Mouse (Mus musculus) limb, embryonic 11.5 days (tissue): ENCODE results near the gene Edn3. TPM values are rescaled to one million over a fixed set of nuclear protein-coding genes. Genes with fewer than 3 reads are reported as not detected.
A peak's percentile ranks its signal among the peaks of the same experiment; 100 is the strongest.

Experiments
- ATAC-seq: fragments of 200-750 bp; cut with Nextera tagmentation; 2 replicates; pipeline ENCODE4 v1.8.0; 2017; ENCODE audit warnings: low read depth; ENCODE audit not compliant: insufficient number of reproducible peaks, low FRiP score, low TSS enrichment
- DNase-seq: peaks from one replicate; pipeline ENCODE4 v3.0.0-alpha.2; 2015; ENCODE audit warnings: low spot score
- H3K27ac ChIP-seq: fragments of 300-500 bp; sonication (generic); replicated peaks from 2 replicates; pipeline ENCODE4 v1.5.1; 2014; ENCODE audit warnings: low read depth, mild to moderate bottlenecking, low read length
- H3K27me3 ChIP-seq: fragments of 300-500 bp; sonication (generic); 2 replicates; pipeline ENCODE4 v1.6.1; 2014; ENCODE audit warnings: mild to moderate bottlenecking, low read length, mixed read lengths; ENCODE audit not compliant: control insufficient read depth, insufficient read depth
- H3K36me3 ChIP-seq: fragments of 300-500 bp; sonication (generic); 2 replicates; pipeline ENCODE4 v1.6.1; 2014; ENCODE audit warnings: mild to moderate bottlenecking, low read length, moderate library complexity, mixed read lengths; ENCODE audit not compliant: control insufficient read depth, insufficient read depth
- H3K4me1 ChIP-seq: fragments of 300-500 bp; sonication (generic); 2 replicates; pipeline ENCODE4 v1.6.1; 2014; ENCODE audit warnings: low read length, mixed read lengths; ENCODE audit not compliant: control insufficient read depth, insufficient read depth
- H3K4me2 ChIP-seq: fragments of 300-500 bp; sonication (generic); 2 replicates; pipeline ENCODE4 v1.6.1; 2014; ENCODE audit warnings: low read depth, mild to moderate bottlenecking, moderate library complexity; ENCODE audit not compliant: severe bottlenecking
- H3K4me3 ChIP-seq: fragments of 300-500 bp; sonication (generic); 2 replicates; pipeline ENCODE4 v1.5.1; 2014; ENCODE audit warnings: low read depth, low read length
- H3K9ac ChIP-seq: fragments of 300-500 bp; sonication (generic); 2 replicates; pipeline ENCODE4 v1.6.1; 2014; ENCODE audit warnings: mild to moderate bottlenecking, low read length
- H3K9me3 ChIP-seq: fragments of 300-500 bp; sonication (generic); 2 replicates; pipeline ENCODE4 v1.6.1; 2016; ENCODE audit warnings: low read length; ENCODE audit not compliant: control insufficient read depth
- WGBS: fragments of 180-500 bp; shearing (Covaris S2); extraction: QIAGEN DNeasy Blood & Tissue Kit; methylation state at CpG from one replicate; pipeline ENCODE4 v1.1.7; 2014; 5-methylcytosine and 5-hydroxymethylcytosine counted together
- polyA plus RNA-seq: library from polyadenylated mRNA; unstranded; fragments of >200 nt; fragmentation: Nextera tagmentation; extraction: Ambion mirVana; gene quantifications from 2 replicates; pipeline ENCODE4 v1.2.1, GENCODE M21; 2014

Gene Edn3
- 15.8 and 18.4 TPM in 2 replicates for polyA plus RNA-seq

DNA sequence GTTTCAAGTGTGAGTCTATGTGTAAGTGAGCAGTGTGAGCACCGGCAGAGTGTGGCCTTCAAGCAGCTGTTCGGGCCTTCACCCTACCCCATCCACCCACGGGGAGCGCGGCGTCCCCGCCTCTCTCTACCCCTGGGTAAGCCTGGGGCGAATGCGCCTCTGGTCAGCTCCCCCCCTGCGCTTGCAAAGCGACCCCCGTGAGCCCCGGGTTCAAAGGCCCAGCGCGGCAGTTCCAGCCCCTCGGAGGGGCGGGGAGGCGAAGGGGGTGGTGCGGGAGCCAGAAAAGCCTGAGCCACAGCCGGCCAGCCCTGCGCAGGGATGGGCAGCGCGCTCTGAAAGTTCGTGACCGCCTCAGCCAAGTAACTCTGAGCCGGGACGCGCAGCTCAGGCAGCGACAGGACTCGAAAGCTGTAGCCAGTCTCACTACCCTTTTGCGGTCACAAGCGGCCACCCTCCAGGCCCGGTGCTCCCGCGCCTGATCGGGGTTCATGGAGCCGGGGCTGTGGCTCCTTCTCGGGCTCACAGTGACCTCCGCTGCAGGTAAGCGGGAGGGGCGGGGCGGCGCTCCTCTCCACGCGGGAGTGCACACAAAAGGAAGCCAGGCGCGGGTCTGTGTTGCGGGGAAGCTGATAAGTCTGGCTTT is at the start of gene Edn3:
Gene Edn3, plus strand, starts transcription at position 141 of the 643 bp plus-strand sequence.
- Histone ChIP-seq H3K27me3 (no peaks in the 10 kb centered on the region), H3K9ac (peak within 1 kb of the TSS; percentile 80), H3K4me2 (peak within 1 kb of the TSS; percentile 82), H3K4me1 (peaks cover 14% of the 10 kb centered on the region), H3K9me3 (no peaks in the 10 kb centered on the region), H3K27ac (peak within 1 kb of the TSS; percentile 10; the same call in 1 of the 2 replicates), H3K36me3 (no peaks in the 10 kb centered on the region), H3K4me3 (peak within 1 kb of the TSS; percentile 55)
- WGBS: 1% methylated on average over 48 of the region's 48 CpGs
- peak; percentile 73 for DNase-seq
- peak; percentile 72 for ATAC-seq

DNA sequence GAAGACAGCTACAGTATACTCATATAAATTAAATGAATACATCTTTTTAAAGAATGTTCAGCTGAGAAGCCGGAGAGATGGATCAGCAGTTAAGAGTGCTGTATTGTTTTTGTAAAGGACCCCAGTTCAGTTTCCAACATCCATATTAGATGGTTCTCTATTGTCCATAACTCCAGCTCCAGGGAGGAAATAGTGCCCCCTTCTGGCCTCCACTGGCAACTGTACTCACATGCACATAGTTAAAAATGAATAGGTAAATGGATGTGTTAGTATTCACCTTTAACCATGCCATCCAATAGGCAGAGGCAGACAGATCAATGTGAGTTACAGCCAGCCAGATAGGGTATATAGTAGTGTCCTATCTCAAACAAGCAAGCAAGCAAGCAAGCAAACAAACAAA is 48.4 kb upstream of the Edn3 start:
- Histone ChIP-seq H3K4me2 (no peak overlapping the region), H3K4me3 (no peak overlapping the region), H3K27me3 (no peaks in the 10 kb centered on the region), H3K9me3 (no peaks in the 10 kb centered on the region), H3K36me3 (no peaks in the 10 kb centered on the region), H3K27ac (no peak overlapping the region), H3K4me1 (no peaks in the 10 kb centered on the region), H3K9ac (no peak overlapping the region)
- ATAC-seq: no peak
- DNase-seq: no peak
- 93% methylated on average over 1 of the region's 1 CpGs for WGBS

- no peaks in the 10 kb centered on the region for H3K36me3 ChIP-seq
- no peaks in the 10 kb centered on the region for H3K4me1 ChIP-seq
- no peak overlapping the region for H3K4me2 ChIP-seq
- no peak overlapping the region for H3K4me3 ChIP-seq
- ATAC-seq: peak; percentile 44; the same call in 1 of the 2 replicates
- H3K9me3 ChIP-seq: no peaks in the 10 kb centered on the region
- no peak overlapping the region for H3K27ac ChIP-seq
- H3K27me3 ChIP-seq: no peaks in the 10 kb centered on the region
- no peak overlapping the region for H3K9ac ChIP-seq
- no peak for DNase-seq
These were observed 44.5 kb upstream of the Edn3 start for GRCm38 (mm10) chr2:174715938-174716337.

DNA sequence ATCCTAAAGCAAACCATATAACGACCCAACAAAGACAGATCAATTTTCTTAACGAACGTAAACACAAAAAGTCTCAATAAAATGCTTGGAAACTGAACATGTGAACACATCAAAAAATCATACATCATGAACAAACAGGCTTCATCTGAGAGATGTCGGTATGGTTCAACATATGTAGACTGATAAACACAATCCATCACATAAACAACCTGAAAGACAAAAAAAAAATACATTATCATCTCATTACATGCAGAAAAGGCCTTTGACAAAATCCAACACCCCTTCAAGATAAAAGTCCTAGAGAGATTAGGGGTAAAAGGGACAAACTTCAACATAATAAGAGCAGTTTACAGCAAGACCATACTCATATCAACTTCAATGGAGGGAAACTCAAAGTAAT is 42.6 kb upstream of the Edn3 start:
- Histone ChIP-seq H3K9ac (no peak overlapping the region), H3K4me3 (no peak overlapping the region), H3K9me3 (no peaks in the 10 kb centered on the region), H3K4me1 (no peaks in the 10 kb centered on the region), H3K4me2 (no peak overlapping the region), H3K27me3 (no peaks in the 10 kb centered on the region), H3K36me3 (no peaks in the 10 kb centered on the region), H3K27ac (no peak overlapping the region)
- ATAC-seq (no peak), DNase-seq (no peak)
- 83% methylated on average over 4 of the region's 4 CpGs for WGBS

DNA sequence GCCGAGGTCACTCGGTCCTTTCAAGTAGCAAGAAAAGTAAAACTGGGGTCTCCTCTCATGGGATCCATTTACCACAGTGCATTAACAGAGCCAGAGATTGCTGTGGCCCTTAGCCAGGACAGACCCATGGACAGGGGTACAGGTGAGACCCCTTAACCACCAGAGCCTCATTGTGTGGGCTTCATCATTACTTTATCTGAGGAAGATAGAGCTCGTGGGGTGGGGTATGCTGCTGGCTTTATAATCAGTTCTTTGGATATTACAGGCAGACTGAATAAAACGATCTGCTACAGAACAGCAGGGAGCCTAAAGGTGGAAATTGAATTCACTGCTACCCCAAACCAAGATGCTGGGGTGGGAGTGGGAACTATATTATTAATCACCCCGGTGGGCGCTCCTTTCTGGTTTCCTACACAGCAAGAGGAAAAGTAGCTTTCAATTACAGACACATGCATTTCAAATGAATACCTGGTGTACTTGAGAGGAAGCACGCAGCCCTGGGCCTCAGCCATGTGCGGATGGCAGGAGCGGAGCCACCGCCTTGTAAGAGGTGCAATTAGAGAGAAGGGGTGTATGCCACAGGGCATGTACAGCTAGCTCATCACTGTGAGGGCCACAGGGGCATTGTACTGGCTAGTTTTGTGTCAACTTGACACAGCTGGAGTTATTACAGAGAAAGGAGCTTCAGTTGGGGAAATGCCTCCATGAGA is 33.1 kb upstream of the Edn3 start:
- Histone ChIP-seq H3K4me2 (no peak overlapping the region), H3K27ac (peak overlapping the region; percentile 18; the same call in 1 of the 2 replicates), H3K4me1 (0 out of 2 replicates have a peak, but pooled peaks cover 7% of the 10 kb centered on the region), H3K36me3 (no peaks in the 10 kb centered on the region), H3K27me3 (no peaks in the 10 kb centered on the region), H3K4me3 (no peak overlapping the region), H3K9me3 (no peaks in the 10 kb centered on the region), H3K9ac (no peak overlapping the region)
- DNase-seq (peak; percentile 54), ATAC-seq (0 out of 2 replicates have a peak, but pooled peaks have one; percentile 29)
- 51% methylated on average over 10 of the region's 10 CpGs for WGBS

DNA sequence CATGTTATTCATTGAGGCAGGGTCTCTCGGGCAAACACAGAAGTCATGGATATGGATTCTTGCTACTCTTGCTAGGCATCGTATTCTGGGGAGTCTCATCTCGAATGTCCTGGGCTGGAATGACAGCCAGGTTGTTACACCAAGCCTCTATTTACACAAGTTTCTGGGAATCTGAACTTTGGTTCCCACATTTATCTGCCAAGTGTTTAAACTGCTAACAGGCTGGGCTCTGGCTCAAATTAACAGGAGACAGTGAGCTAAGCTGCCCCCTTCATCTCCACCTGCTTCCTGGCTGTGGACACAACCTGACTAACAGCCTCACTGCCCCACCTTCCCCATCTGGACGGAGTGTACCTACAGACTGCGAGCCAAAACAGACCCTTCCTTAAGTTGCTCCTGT is 28.5 kb upstream of the Edn3 start:
- no peak overlapping the region for H3K4me2 ChIP-seq
- H3K9ac ChIP-seq: no peak overlapping the region
- H3K4me3 ChIP-seq: no peak overlapping the region
- peaks cover 9% of the 10 kb centered on the region; the same call in 1 of the 2 replicates for H3K4me1 ChIP-seq
- H3K27ac ChIP-seq: no peak overlapping the region
- no peaks in the 10 kb centered on the region for H3K9me3 ChIP-seq
- no peak for ATAC-seq
- H3K36me3 ChIP-seq: no peaks in the 10 kb centered on the region
- H3K27me3 ChIP-seq: no peaks in the 10 kb centered on the region
- WGBS: 84% methylated on average over 5 of the region's 5 CpGs
- no peak for DNase-seq

- ATAC-seq (no peak), DNase-seq (no peak)
- Histone ChIP-seq H3K27ac (no peak overlapping the region), H3K4me1 (peaks cover 3% of the 10 kb centered on the region; the same call in 1 of the 2 replicates), H3K4me3 (no peak overlapping the region), H3K36me3 (no peaks in the 10 kb centered on the region), H3K9me3 (no peaks in the 10 kb centered on the region), H3K9ac (no peak overlapping the region), H3K4me2 (no peak overlapping the region), H3K27me3 (no peaks in the 10 kb centered on the region)
- 100% methylated on average over 1 of the region's 1 CpGs for WGBS
These were observed 25.1 kb upstream of the Edn3 start for GRCm38 (mm10) chr2:174735270-174735669.

- WGBS: 75% methylated on average over 1 of the region's 1 CpGs
- no peak overlapping the region for H3K4me2 ChIP-seq
- H3K4me3 ChIP-seq: no peak overlapping the region
- DNase-seq: no peak
- no peak overlapping the region for H3K9ac ChIP-seq
- H3K27ac ChIP-seq: no peak overlapping the region
- no peaks in the 10 kb centered on the region for H3K36me3 ChIP-seq
- no peaks in the 10 kb centered on the region for H3K4me1 ChIP-seq
- no peaks in the 10 kb centered on the region for H3K27me3 ChIP-seq
- no peaks in the 10 kb centered on the region for H3K9me3 ChIP-seq
- no peak for ATAC-seq
These were observed 13.2 kb upstream of the Edn3 start for GRCm38 (mm10) chr2:174747182-174747581.
